In genomic region chr9:48821916-48822585, GRCm38 (mm10) we compare ENCODE assay signal across 13 mouse cellular contexts. TPM values are rescaled to one million over a fixed set of nuclear protein-coding genes. Genes with fewer than 3 reads are reported as not detected.
DNase-seq lines count a peak whose midpoint lies in the region; ATAC-seq and TF ChIP-seq lines count a peak whose summit lies in the region.
"Had no signal": no experiment of that assay in that cellular context is flagged by ENCODE, and none has a peak within 500 bp of the region (broad histone marks: within the 10 kb centered on the region; RNA-seq: fewer than 3 reads in every experiment).

No protein-coding gene starts in this region.

- intact Hi-C loops in left cerebral cortex, adult 2 months (cut with DNase I), result no loop called here
- intact Hi-C loops in left cerebral cortex, postnatal 10 days (cut with DNase I), result no loop called here

- H3K27me3 ChIP-seq in forebrain, embryonic 10.5 days (ENCODE audit: poor library complexity, severe bottlenecking), result peaks cover 8% of the 10 kb centered on the region; the same call in 1 of the 2 replicates
- 0 out of 2 replicates have a peak, but pooled peaks cover 5% of the 10 kb centered on the region for H3K27me3 ChIP-seq in forebrain, embryonic 14.5 days (replicated peaks; ENCODE audit: control insufficient read depth, insufficient read depth, low read length)
- H3K27me3 ChIP-seq in G1E (ENCODE audit: insufficient read depth, low read length), result no peaks in the 10 kb centered on the region
- peaks cover 17% of the 10 kb centered on the region for H3K27me3 ChIP-seq in embryonic facial prominence, embryonic 15.5 days
- H3K27me3 ChIP-seq: midbrain, embryonic 12.5 days had no signal

- no peaks in the 10 kb centered on the region for H3K9me3 ChIP-seq in forebrain, embryonic 10.5 days
- H3K9me3 ChIP-seq in forebrain, embryonic 14.5 days (replicated peaks; ENCODE audit: control insufficient read depth, low read length), result no peaks in the 10 kb centered on the region
- H3K9me3 ChIP-seq in G1E (replicated peaks), result no peaks in the 10 kb centered on the region
- H3K9me3 ChIP-seq in embryonic facial prominence, embryonic 15.5 days (replicated peaks), result no peaks in the 10 kb centered on the region
- H3K9me3 ChIP-seq: midbrain, embryonic 12.5 days had no signal

- TF ChIP-seq CTCF in left cerebral cortex, adult 2 months (IDR thresholded peaks at IDR 0.05), result no peak
- no peak for TF ChIP-seq CTCF in G1E (IDR thresholded peaks at IDR 0.05; ENCODE audit: low read depth, low read length)
- TF ChIP-seq CTCF in lung, adult 2 months (IDR thresholded peaks at IDR 0.05; ENCODE audit: insufficient read depth, low read length), result no peak

- TF ChIP-seq POLR2A in lung, adult 2 months (IDR thresholded peaks at IDR 0.05; ENCODE audit: borderline replicate concordance, extremely low read depth, low read depth, low read length), result no peak

- peak overlapping the region; percentile 75 for H3K27ac ChIP-seq in forebrain, embryonic 10.5 days
- no peak overlapping the region for H3K27ac ChIP-seq in forebrain, embryonic 14.5 days (ENCODE audit: low read depth, low read length)
- H3K27ac ChIP-seq in left cerebral cortex, adult 2 months, result peak overlapping the region; percentile 44; the same call in 1 of the 2 replicates
- no peak overlapping the region for H3K27ac ChIP-seq in embryonic facial prominence, embryonic 15.5 days (replicated peaks)
- H3K27ac ChIP-seq: midbrain, embryonic 12.5 days had no signal

- peaks cover 94% of the 10 kb centered on the region for H3K4me1 ChIP-seq in forebrain, embryonic 10.5 days
- peaks cover 11% of the 10 kb centered on the region; the same call in 1 of the 2 replicates for H3K4me1 ChIP-seq in forebrain, embryonic 14.5 days (ENCODE audit: control insufficient read depth, insufficient read depth, low read length)
- H3K4me1 ChIP-seq in G1E (ENCODE audit: insufficient read depth, low read depth, low read length), result peaks cover 95% of the 10 kb centered on the region
- peaks cover 37% of the 10 kb centered on the region for H3K4me1 ChIP-seq in embryonic facial prominence, embryonic 15.5 days
- H3K4me1 ChIP-seq in lung, adult 2 months (ENCODE audit: control insufficient read depth, insufficient read depth, low read length), result peaks cover 48% of the 10 kb centered on the region

- H3K4me2 ChIP-seq in forebrain, embryonic 14.5 days (ENCODE audit: low read length), result no peak overlapping the region
- H3K4me2 ChIP-seq in embryonic facial prominence, embryonic 15.5 days (replicated peaks), result no peak overlapping the region

- no peak overlapping the region for H3K9ac ChIP-seq in forebrain, embryonic 14.5 days (ENCODE audit: low read length)
- H3K9ac ChIP-seq in embryonic facial prominence, embryonic 15.5 days, result no peak overlapping the region
- H3K9ac ChIP-seq: midbrain, embryonic 12.5 days had no signal

- no peak for DNase-seq in forebrain, embryonic 10.5 days (ENCODE audit: extremely low spot score, low spot score)
- DNase-seq in forebrain, embryonic 14.5 days (ENCODE audit: low spot score), result no peak
- no peak for DNase-seq in left cerebral cortex, adult 2 months (ENCODE audit: extremely low spot score in 1 of 2, low spot score in 2 of 2)
- no peak for DNase-seq in left cerebral cortex, postnatal 10 days (ENCODE audit: extremely low spot score in 1 of 2, low spot score in 2 of 2)
- DNase-seq in G1E (ENCODE audit: low spot score), result no peak
- no peak for DNase-seq in kidney, adult 18-20 months
- no peak for DNase-seq in lung, adult 2 months
- DNase-seq: cerebellum, adult 8-10 months; heart, postnatal 4 days; kidney, postnatal 14 days; lung, adult 18-20 months had no signal

- H3K4me3 ChIP-seq in forebrain, embryonic 10.5 days, result peak overlapping the region; percentile 34
- no peak overlapping the region for H3K4me3 ChIP-seq in forebrain, embryonic 14.5 days (ENCODE audit: low read depth, low read length)
- H3K4me3 ChIP-seq in left cerebral cortex, adult 2 months, result no peak overlapping the region
- peak overlapping the region; percentile 13; the same call in 1 of the 2 replicates for H3K4me3 ChIP-seq in G1E (ENCODE audit: low read depth, low read length)
- H3K4me3 ChIP-seq in embryonic facial prominence, embryonic 15.5 days (replicated peaks), result no peak overlapping the region
- H3K4me3 ChIP-seq in lung, adult 2 months (replicated peaks; ENCODE audit: extremely low read depth, low read depth, low read length), result no peak overlapping the region
- H3K4me3 ChIP-seq: midbrain, embryonic 12.5 days had no signal

- no peak for ATAC-seq in forebrain, embryonic 14.5 days
- no peak for ATAC-seq in G1E (ENCODE audit: extremely low read depth, insufficient number of reproducible peaks, low FRiP score, poor library complexity, severe bottlenecking)
- ATAC-seq in embryonic facial prominence, embryonic 15.5 days (ENCODE audit: insufficient number of reproducible peaks, low FRiP score, low TSS enrichment, low read depth), result 0 out of 2 replicates have a peak, but pooled peaks have one; percentile 13

- 58% methylated on average over 15 of the region's 15 CpGs for WGBS in forebrain, embryonic 10.5 days
- 62% methylated on average over 15 of the region's 15 CpGs for WGBS in forebrain, embryonic 14.5 days
- 54% methylated on average over 15 of the region's 15 CpGs for WGBS in embryonic facial prominence, embryonic 15.5 days
- 72% methylated on average over 15 of the region's 15 CpGs for WGBS in lung, adult 2 months

- H3K36me3 ChIP-seq in forebrain, embryonic 10.5 days (replicated peaks), result peaks cover 40% of the 10 kb centered on the region
- H3K36me3 ChIP-seq in forebrain, embryonic 14.5 days (ENCODE audit: control insufficient read depth, insufficient read depth, low read length), result no peaks in the 10 kb centered on the region
- H3K36me3 ChIP-seq in G1E (replicated peaks), result peaks cover 79% of the 10 kb centered on the region
- H3K36me3 ChIP-seq in embryonic facial prominence, embryonic 15.5 days, result no peaks in the 10 kb centered on the region
- H3K36me3 ChIP-seq: midbrain, embryonic 12.5 days had no signal

RNA-seq across cellular contexts. Expression of gene Zbtb16, which starts 14.0 kb away (rescaled TPM):
- 27.0 and 29.1 TPM in 2 replicates for polyA plus RNA-seq in forebrain, embryonic 10.5 days (2016; fragmentation: Nextera tagmentation; extraction: Ambion mirVana)
- polyA plus RNA-seq in forebrain, embryonic 14.5 days (2014; fragmentation: Nextera tagmentation; extraction: Ambion mirVana), result 2.3 and 3.7 TPM in 2 replicates
- total RNA-seq in left cerebral cortex, adult 2 months (2021), result 100 to 1,000 TPM in 1 of 2 experiments, 10 to 100 TPM in 1; 92.9 to 111 TPM
- 10 to 100 TPM; 32.2 to 47.0 TPM for total RNA-seq in left cerebral cortex, postnatal 10 days (2021)
- total RNA-seq in G1E (2014; fragmentation: Nextera tagmentation) (35.0 and 45.5 TPM in 2 replicates), G1E (2017) (9.7 and 10.6 TPM in 2 replicates)
- polyA plus RNA-seq in G1E (2012), result 18.4 and 20.0 TPM in 2 replicates
- 9.1 and 10.0 TPM in 2 replicates for polyA plus RNA-seq in embryonic facial prominence, embryonic 15.5 days (2015; fragmentation: Nextera tagmentation; extraction: Ambion mirVana)
- 16.0 and 44.4 TPM in 2 replicates for polyA plus RNA-seq in lung, adult 2 months (2012; rRNA removed)

Comparison
In these comparisons a context has a peak if more than half of its experiments do, and no peak if none do; other contexts are left out.
1. H3K27ac ChIP-seq: peak in forebrain, embryonic 10.5 days (single experiment) and left cerebral cortex, adult 2 months (single experiment); none in forebrain, embryonic 14.5 days (single experiment) and embryonic facial prominence, embryonic 15.5 days (single experiment).
2. H3K4me3 ChIP-seq: peak in forebrain, embryonic 10.5 days (single experiment) and G1E (single experiment); none in forebrain, embryonic 14.5 days (single experiment), left cerebral cortex, adult 2 months (single experiment), embryonic facial prominence, embryonic 15.5 days (single experiment) and lung, adult 2 months (single experiment).